Mouse (Mus musculus): ENCODE measurements around the gene Bcl11b. TPM values are rescaled to one million over a fixed set of nuclear protein-coding genes. Genes with fewer than 3 reads are reported as not detected.
A peak's percentile ranks its signal among the peaks of the same experiment; 100 is the strongest.

Gene Bcl11b
- polyA plus RNA-seq, 1 experiment from 2014 or later: 2.5 TPM

- no peaks in the 10 kb centered on the region for H3K36me3 ChIP-seq
- peaks cover 61% of the 10 kb centered on the region for H3K4me1 ChIP-seq
- H3K27me3 ChIP-seq (ENCODE audit: low read depth, poor library complexity, severe bottlenecking): peaks cover 7% of the 10 kb centered on the region; the same call in 1 of the 2 replicates
- 78% methylated on average over 7 of the region's 7 CpGs for WGBS
- no peak for DNase-seq (ENCODE audit: low spot score)
- H3K4me3 ChIP-seq: no peak overlapping the region
- no peaks in the 10 kb centered on the region for H3K9me3 ChIP-seq (replicated peaks)
- no peak overlapping the region for H3K27ac ChIP-seq (replicated peaks)
Observed at GRCm38 (mm10) chr12:107962852-107963251, 40.5 kb downstream of the Bcl11b start.

DNA sequence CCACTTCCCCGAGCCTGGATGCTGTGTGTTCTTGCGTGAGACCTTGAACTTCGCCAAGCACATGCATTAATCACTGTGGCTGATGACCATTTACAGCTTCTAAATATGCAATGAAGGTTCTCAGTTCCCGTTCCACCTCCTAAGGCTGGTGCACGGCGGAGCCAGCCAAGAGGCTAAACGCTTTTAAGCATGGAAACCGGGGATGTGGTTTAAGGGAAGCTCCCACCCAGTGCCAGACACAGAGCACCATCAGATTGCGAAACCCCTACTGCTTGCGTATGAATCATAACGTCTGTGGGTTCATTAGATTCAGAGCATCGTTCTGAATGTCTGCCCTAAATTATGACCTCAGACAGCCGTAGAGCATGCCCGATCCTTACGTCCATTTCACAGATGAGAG lies 41.6 kb downstream of the Bcl11b start:
- H3K4me1 ChIP-seq: peaks cover 60% of the 10 kb centered on the region
- peaks cover 7% of the 10 kb centered on the region; the same call in 1 of the 2 replicates for H3K27me3 ChIP-seq (ENCODE audit: low read depth, poor library complexity, severe bottlenecking)
- H3K4me3 ChIP-seq: no peak overlapping the region
- 92% methylated on average over 15 of the region's 15 CpGs for WGBS
- DNase-seq (ENCODE audit: low spot score): no peak
- no peaks in the 10 kb centered on the region for H3K36me3 ChIP-seq
- no peaks in the 10 kb centered on the region for H3K9me3 ChIP-seq (replicated peaks)
- H3K27ac ChIP-seq (replicated peaks): no peak overlapping the region

GRCm38 (mm10) chr12:107960789-107961491 lies 42.5 kb downstream of the Bcl11b start:
- Histone ChIP-seq H3K4me1 (peaks cover 52% of the 10 kb centered on the region), H3K4me3 (no peak overlapping the region), H3K27me3 (ENCODE audit: low read depth, poor library complexity, severe bottlenecking) (peaks cover 7% of the 10 kb centered on the region; the same call in 1 of the 2 replicates), H3K36me3 (no peaks in the 10 kb centered on the region), H3K27ac (replicated peaks) (no peak overlapping the region), H3K9me3 (replicated peaks) (no peaks in the 10 kb centered on the region)
- DNase-seq (ENCODE audit: low spot score): no peak
- WGBS: 75% methylated on average over 12 of the region's 12 CpGs

- peaks cover 7% of the 10 kb centered on the region; the same call in 1 of the 2 replicates for H3K27me3 ChIP-seq (ENCODE audit: low read depth, poor library complexity, severe bottlenecking)
- H3K27ac ChIP-seq (replicated peaks): 0 out of 2 replicates have a peak overlapping the region, but pooled peaks have one; percentile 29
- 74% methylated on average over 14 of the region's 14 CpGs for WGBS
- no peaks in the 10 kb centered on the region for H3K36me3 ChIP-seq
- DNase-seq (ENCODE audit: low spot score): no peak
- peaks cover 47% of the 10 kb centered on the region for H3K4me1 ChIP-seq
- no peak overlapping the region for H3K4me3 ChIP-seq
- no peaks in the 10 kb centered on the region for H3K9me3 ChIP-seq (replicated peaks)
Observed at GRCm38 (mm10) chr12:107960365-107960764, 43.0 kb downstream of the Bcl11b start.

- Histone ChIP-seq H3K4me1 (peaks cover 42% of the 10 kb centered on the region), H3K36me3 (no peaks in the 10 kb centered on the region), H3K27ac (replicated peaks) (no peak overlapping the region), H3K27me3 (ENCODE audit: low read depth, poor library complexity, severe bottlenecking) (peaks cover 7% of the 10 kb centered on the region; the same call in 1 of the 2 replicates), H3K4me3 (no peak overlapping the region), H3K9me3 (replicated peaks) (no peaks in the 10 kb centered on the region)
- 45% methylated on average over 8 of the region's 8 CpGs for WGBS
- DNase-seq (ENCODE audit: low spot score): no peak
Observed at GRCm38 (mm10) chr12:107959872-107960271, 43.5 kb downstream of the Bcl11b start.

- no peak for DNase-seq (ENCODE audit: low spot score)
- Histone ChIP-seq H3K27me3 (ENCODE audit: low read depth, poor library complexity, severe bottlenecking) (no peaks in the 10 kb centered on the region), H3K4me1 (peaks cover 17% of the 10 kb centered on the region), H3K36me3 (no peaks in the 10 kb centered on the region), H3K27ac (replicated peaks) (no peak overlapping the region), H3K9me3 (replicated peaks) (no peaks in the 10 kb centered on the region), H3K4me3 (no peak overlapping the region)
- whole genome bisulfite sequencing: 93% methylated on average over 16 of the region's 16 CpGs
Observed at GRCm38 (mm10) chr12:107953044-107953684, 50.2 kb downstream of the Bcl11b start.

GRCm38 (mm10) chr12:107952318-107952724 lies 51.1 kb downstream of the Bcl11b start:
- Histone ChIP-seq H3K27ac (replicated peaks) (no peak overlapping the region), H3K27me3 (ENCODE audit: low read depth, poor library complexity, severe bottlenecking) (no peaks in the 10 kb centered on the region), H3K36me3 (no peaks in the 10 kb centered on the region), H3K4me3 (no peak overlapping the region), H3K4me1 (peaks cover 17% of the 10 kb centered on the region), H3K9me3 (replicated peaks) (no peaks in the 10 kb centered on the region)
- DNase-seq (ENCODE audit: low spot score): no peak
- WGBS: 69% methylated on average over 20 of the region's 20 CpGs

- peaks cover 17% of the 10 kb centered on the region for H3K4me1 ChIP-seq
- H3K27ac ChIP-seq (replicated peaks): no peak overlapping the region
- H3K9me3 ChIP-seq (replicated peaks): no peaks in the 10 kb centered on the region; the same call in 1 of the 2 replicates
- no peak overlapping the region for H3K4me3 ChIP-seq
- H3K36me3 ChIP-seq: peaks cover 6% of the 10 kb centered on the region; the same call in 1 of the 2 replicates
- DNase-seq (ENCODE audit: low spot score): no peak
- WGBS: 75% methylated on average over 20 of the region's 20 CpGs
- no peaks in the 10 kb centered on the region for H3K27me3 ChIP-seq (ENCODE audit: low read depth, poor library complexity, severe bottlenecking)
Observed at GRCm38 (mm10) chr12:107950667-107951179, 52.7 kb downstream of the Bcl11b start.

DNA sequence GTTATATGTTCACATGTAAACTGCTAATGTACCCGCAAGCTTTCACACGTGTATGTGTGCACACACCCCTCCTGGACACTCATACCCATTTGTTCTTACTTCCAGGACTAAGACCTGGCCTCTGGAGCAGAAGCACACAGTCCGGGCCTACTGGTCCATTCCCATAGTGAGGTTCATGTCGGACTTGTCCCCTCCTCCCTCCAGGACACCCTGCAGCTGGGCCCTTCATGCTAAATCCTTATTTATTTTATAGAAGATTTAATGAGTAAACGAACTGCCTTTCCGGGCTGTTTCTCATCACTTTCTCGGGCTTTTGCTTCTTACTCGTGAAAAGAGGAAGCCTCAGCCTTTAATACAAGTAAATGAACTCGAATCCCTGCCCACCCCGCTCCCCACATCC lies 54.0 kb downstream of the Bcl11b start:
- H3K9me3 ChIP-seq (replicated peaks): no peaks in the 10 kb centered on the region; the same call in 1 of the 2 replicates
- no peak overlapping the region for H3K27ac ChIP-seq (replicated peaks)
- DNase-seq (ENCODE audit: low spot score): no peak
- WGBS: 91% methylated on average over 10 of the region's 10 CpGs
- no peak overlapping the region for H3K4me3 ChIP-seq
- peaks cover 6% of the 10 kb centered on the region; the same call in 1 of the 2 replicates for H3K36me3 ChIP-seq
- peaks cover 17% of the 10 kb centered on the region for H3K4me1 ChIP-seq
- no peaks in the 10 kb centered on the region for H3K27me3 ChIP-seq (ENCODE audit: low read depth, poor library complexity, severe bottlenecking)

GRCm38 (mm10) chr12:107942100-107942499 lies 61.3 kb downstream of the Bcl11b start:
- Histone ChIP-seq H3K4me1 (peaks cover 14% of the 10 kb centered on the region), H3K36me3 (peaks cover 13% of the 10 kb centered on the region; the same call in 1 of the 2 replicates)
- DNase-seq (ENCODE audit: low spot score): no peak

DNA sequence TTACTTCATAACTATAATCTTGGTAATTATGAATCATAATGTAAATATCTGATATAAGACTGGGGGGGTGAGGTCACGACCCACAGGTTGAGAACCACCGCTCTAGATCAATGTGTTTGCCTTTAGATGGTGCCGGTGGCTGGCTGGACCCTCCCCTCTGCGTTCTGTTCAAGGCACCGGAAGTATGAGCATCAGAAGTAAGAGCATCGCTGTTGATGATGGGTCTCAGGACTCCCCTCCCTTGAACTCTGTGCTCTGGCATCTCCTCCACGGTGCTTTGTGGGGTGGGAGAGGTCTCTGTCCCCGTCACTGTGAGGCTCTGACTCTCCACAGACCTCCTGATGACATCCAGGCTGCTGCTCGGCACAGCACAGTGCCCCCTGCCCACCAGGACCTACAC lies 62.6 kb downstream of the Bcl11b start:
- H3K4me1 ChIP-seq: peaks cover 17% of the 10 kb centered on the region
- H3K27ac ChIP-seq (replicated peaks): no peak overlapping the region
- H3K36me3 ChIP-seq: peaks cover 7% of the 10 kb centered on the region; the same call in 1 of the 2 replicates
- no peaks in the 10 kb centered on the region for H3K9me3 ChIP-seq (replicated peaks)
- DNase-seq (ENCODE audit: low spot score): no peak
- H3K27me3 ChIP-seq (ENCODE audit: low read depth, poor library complexity, severe bottlenecking): no peaks in the 10 kb centered on the region
- whole genome bisulfite sequencing: 88% methylated on average over 9 of the region's 9 CpGs
- H3K4me3 ChIP-seq: no peak overlapping the region

More at GRCm38 (mm10) chr12:107942100-107942499, 61.3 kb downstream of the Bcl11b start:
- WGBS: 74% methylated on average over 7 of the region's 7 CpGs
- H3K27me3 ChIP-seq (ENCODE audit: low read depth, poor library complexity, severe bottlenecking): no peaks in the 10 kb centered on the region
- 0 out of 2 replicates have a peak overlapping the region, but pooled peaks have one; percentile 13 for H3K27ac ChIP-seq (replicated peaks)
- H3K4me3 ChIP-seq: no peak overlapping the region
- no peaks in the 10 kb centered on the region; the same call in 1 of the 2 replicates for H3K9me3 ChIP-seq (replicated peaks)

DNA sequence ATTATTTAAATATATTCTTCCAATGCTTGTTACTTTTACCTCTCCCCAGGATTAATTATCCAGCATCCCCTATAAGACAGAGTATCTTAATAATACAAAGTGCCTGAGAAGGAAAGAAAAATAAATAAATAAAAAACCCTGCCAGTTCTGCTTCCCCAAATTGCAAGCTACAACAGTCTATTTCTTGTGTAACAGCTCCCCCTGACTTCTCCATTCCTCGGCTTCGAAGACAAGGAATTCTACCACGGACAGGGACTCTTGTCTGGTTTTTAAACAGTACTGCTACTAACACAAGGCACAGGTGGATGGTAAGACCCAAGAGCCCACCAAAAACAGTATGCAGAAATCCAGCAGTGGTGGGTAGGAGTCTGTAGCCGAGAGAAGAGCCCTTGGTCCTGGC lies 64.2 kb downstream of the Bcl11b start:
- WGBS: 85% methylated on average over 4 of the region's 4 CpGs
- no peaks in the 10 kb centered on the region for H3K9me3 ChIP-seq (replicated peaks)
- H3K27ac ChIP-seq (replicated peaks): no peak overlapping the region
- DNase-seq (ENCODE audit: low spot score): no peak
- H3K4me3 ChIP-seq: no peak overlapping the region
- H3K4me1 ChIP-seq: peaks cover 31% of the 10 kb centered on the region
- no peaks in the 10 kb centered on the region for H3K27me3 ChIP-seq (ENCODE audit: low read depth, poor library complexity, severe bottlenecking)
- H3K36me3 ChIP-seq: peaks cover 7% of the 10 kb centered on the region; the same call in 1 of the 2 replicates
